Mouse (Mus musculus) left cerebral cortex, adult 8-10 months (tissue): Measurements from ENCODE around the gene Zfp811. TPM values are rescaled to one million over a fixed set of nuclear protein-coding genes. Genes with fewer than 3 reads are reported as not detected.

Source experiments
- DNase-seq, 2 experiments: peaks; one replicate each; pipeline ENCODE4 v3.0.0; 2022; ENCODE audit warnings: low spot score in 2 of 2
- total RNA-seq, 4 experiments: library from RNA; stranded (reverse); gene quantifications; 2 replicates each; pipeline ENCODE4 v1.2.4; 2022

Gene Zfp811
- total RNA-seq, 4 experiments from 2014 or later = 3.5 to 6.6 (median 5.3) TPM

DNA sequence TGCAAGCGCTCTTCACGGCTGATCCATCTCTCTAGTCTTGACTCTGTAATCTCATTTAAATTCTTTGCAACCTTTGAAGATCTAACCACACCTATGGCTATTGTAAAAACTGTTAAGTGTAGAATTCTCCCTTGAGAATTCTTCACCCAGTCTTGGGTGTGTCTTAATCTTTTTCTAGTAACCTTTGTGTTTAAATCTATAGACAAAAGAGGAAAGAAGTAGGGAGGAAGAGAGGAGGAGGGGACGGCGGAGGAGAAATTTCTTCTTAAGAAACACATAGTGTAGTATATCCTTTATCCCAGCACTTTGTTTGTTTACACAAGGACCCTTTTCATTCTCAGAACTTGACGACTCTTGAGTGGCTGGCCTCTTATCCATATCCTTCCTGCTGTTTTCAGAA is 52.4 kb downstream of the Zfp811 start:
- no peak for DNase-seq

DNA sequence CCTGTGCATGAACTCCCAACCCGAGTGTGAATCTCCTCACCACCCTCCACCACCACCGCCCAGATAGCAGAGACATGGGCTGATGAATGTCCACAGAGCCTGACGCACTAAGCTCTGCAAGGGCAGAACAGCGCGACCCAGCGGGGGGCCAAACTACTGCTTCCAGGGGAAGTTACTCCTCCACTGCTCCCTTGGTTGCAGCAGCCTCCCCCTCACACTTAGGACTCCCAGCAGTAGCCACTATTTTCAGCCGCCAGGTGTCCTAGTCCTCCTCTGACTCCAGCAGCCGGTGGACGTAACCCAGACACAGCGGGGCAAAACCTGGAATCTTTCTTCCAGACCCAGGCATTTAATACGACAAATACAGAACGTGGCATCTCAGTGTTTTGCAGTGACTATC is 56.1 kb downstream of the Zfp811 start:
- DNase-seq = no peak

DNA sequence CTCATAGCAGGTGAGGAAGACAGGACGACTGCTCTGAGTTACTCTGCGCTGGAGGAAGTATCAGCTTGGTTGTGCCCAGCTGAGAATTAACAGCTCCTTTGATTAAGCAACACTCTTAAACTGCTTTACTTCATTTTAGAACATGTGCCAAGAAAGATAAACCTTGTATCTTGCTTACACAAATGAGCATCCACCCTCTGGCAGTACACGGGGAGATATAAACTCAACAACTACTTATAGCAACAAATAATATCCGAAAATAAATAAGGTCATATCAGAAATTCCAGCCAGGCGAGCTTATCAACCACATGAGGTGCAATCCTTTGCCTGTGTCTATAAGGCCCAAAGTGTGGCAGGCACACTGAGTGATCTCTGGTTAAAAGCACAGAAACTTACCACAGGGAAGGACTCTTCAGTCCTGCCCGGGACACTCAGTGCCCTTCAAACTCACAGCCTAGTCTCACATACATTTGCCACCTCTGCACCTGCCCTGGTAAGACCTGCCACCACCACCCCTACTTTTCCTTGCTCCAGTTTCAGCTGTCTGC is 56.8 kb downstream of the Zfp811 start:
- DNase-seq = no peak

DNA sequence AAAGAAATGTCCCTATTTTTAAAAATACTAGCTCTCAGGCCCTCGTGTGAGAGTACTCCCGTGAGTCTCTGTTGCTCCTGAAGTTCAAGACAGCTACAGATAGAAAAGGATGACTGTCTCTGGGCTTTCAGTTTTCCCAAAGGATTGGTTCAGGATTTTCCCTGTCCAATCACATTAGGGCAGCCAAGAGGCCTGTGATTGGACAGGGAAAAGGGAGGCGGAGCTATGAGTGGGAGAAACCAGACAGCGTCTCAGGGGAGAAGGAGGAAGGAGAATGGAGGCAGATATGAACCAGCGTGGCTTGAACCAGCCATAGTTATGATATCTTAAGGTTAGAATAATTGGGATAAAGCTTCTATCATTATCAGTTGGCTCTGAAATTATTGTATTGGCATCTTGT is 59.1 kb downstream of the Zfp811 start:
- DNase-seq = no peak

Other genes starting within 250 kb of the Zfp811 start
- gene Cyp4f37, start 188.6 kb downstream of the Zfp811 start, total RNA-seq = not detected
- gene Cyp4f40, start 151.0 kb downstream of the Zfp811 start, total RNA-seq = not detected
- 10 to 100 TPM; 14.8 to 20.4 (median 18.0) TPM for gene Cyp4f15, start 124.3 kb downstream of the Zfp811 start, total RNA-seq
- gene Zfp871, start 21.6 kb downstream of the Zfp811 start, total RNA-seq = 10 to 100 TPM; 65.9 to 94.1 (median 79.6) TPM
- gene Zfp799, start 20.3 kb upstream of the Zfp811 start, total RNA-seq = 10 to 100 TPM; 25.7 to 30.9 (median 28.5) TPM
- 10 to 100 TPM; 10.1 to 13.6 (median 10.4) TPM for gene Zfp870, start 81.7 kb upstream of the Zfp811 start, total RNA-seq
- gene Cyp4f14, start 107.4 kb upstream of the Zfp811 start, total RNA-seq = 1 to 10 TPM; 4.5 to 7.7 (median 6.4) TPM
- 10 to 100 TPM; 20.5 to 22.6 (median 22.5) TPM for gene Cyp4f13, start 137.5 kb upstream of the Zfp811 start, total RNA-seq
- 1 to 10 TPM; 4.8 to 7.0 (median 5.9) TPM for gene Zfp472, start 155.9 kb upstream of the Zfp811 start, total RNA-seq
- gene Zfp952, start 183.2 kb upstream of the Zfp811 start, total RNA-seq = 10 to 100 TPM; 15.0 to 16.7 (median 15.9) TPM
- gene Zfp763, start 223.5 kb upstream of the Zfp811 start, total RNA-seq = 10 to 100 TPM; 18.8 to 22.3 (median 20.7) TPM